ENCODE assay signal across 8 mouse cellular contexts in genomic region chr17:33824084-33824996, GRCm38 (mm10). TPM values are rescaled to one million over a fixed set of nuclear protein-coding genes. Genes with fewer than 3 reads are reported as not detected.
DNase-seq lines count a peak whose midpoint lies in the region; ATAC-seq and TF ChIP-seq lines count a peak whose summit lies in the region.

Gene Rps28, minus strand, starts transcription at chr17:33824562.
Gene Ndufa7, plus strand, starts transcription at chr17:33824572.

- in situ Hi-C loops in ES-E14 (cut with MboI; ENCODE audit: low sequenced_read_pairs in 2 of 2, unreplicated experiment in 2 of 2), result no loop called here

- peak; percentile 95 for ATAC-seq in forebrain, embryonic 16.5 days
- ATAC-seq in lung, embryonic 14.5 days (ENCODE audit: insufficient read depth), result peak; percentile 95

- H3K4me2 ChIP-seq in forebrain, embryonic 16.5 days (ENCODE audit: low read length), result peak within 1 kb of the TSS; percentile 94
- peak within 1 kb of the TSS; percentile 88 for H3K4me2 ChIP-seq in lung, embryonic 14.5 days

- H3K4me3 ChIP-seq in ES-E14 (ENCODE audit: insufficient read depth in 1 of 2, low read depth in 1 of 2, low read length in 2 of 2, poor library complexity in 1 of 2, severe bottlenecking in 1 of 2), result peak within 1 kb of the TSS; percentile 84 to 98
- peak within 1 kb of the TSS; percentile 85 for H3K4me3 ChIP-seq in forebrain, embryonic 16.5 days (replicated peaks; ENCODE audit: low read length)
- peak within 1 kb of the TSS; percentile 63 for H3K4me3 ChIP-seq in layer of hippocampus, adult 2 months
- H3K4me3 ChIP-seq in lung, embryonic 14.5 days (ENCODE audit: low read depth, low read length), result peak within 1 kb of the TSS; percentile 74
- peak within 1 kb of the TSS; percentile 72 for H3K4me3 ChIP-seq in olfactory bulb, adult 2 months (ENCODE audit: insufficient read depth, low read depth, low read length)
- H3K4me3 ChIP-seq in thymus, adult 2 months (ENCODE audit: control insufficient read depth, insufficient read depth, low read length), result peak within 1 kb of the TSS; percentile 95

- DNase-seq in ES-E14 (ENCODE audit: low read depth, low spot score), result peak; percentile 91
- DNase-seq in cerebellum, adult 11-12 months, result peak; percentile 96
- DNase-seq in heart, postnatal 36 days, result peak; percentile 99
- peak; percentile 97 to 99 for DNase-seq in layer of hippocampus, adult 2 months (ENCODE audit: low spot score in 2 of 2)
- DNase-seq in lung, embryonic 14.5 days, result peak; percentile 99
- peak; percentile 97 for DNase-seq in thymus, adult 2 months

- WGBS in forebrain, embryonic 16.5 days, result under 1% methylated on average over 51 of the region's 51 CpGs
- WGBS in lung, embryonic 14.5 days, result under 1% methylated on average over 51 of the region's 51 CpGs
- WGBS in olfactory bulb, adult 2 months, result under 1% methylated on average over 51 of the region's 51 CpGs
- under 1% methylated on average over 51 of the region's 51 CpGs for WGBS in thymus, adult 2 months

- intact Hi-C loops in heart, postnatal 36 days (cut with DNase I), result loop anchor here (2.0 kb wide), 1 partner anchor 14 kb away; the partner anchor contains the start of gene Kank3

- H3K27ac ChIP-seq in ES-E14 (ENCODE audit: insufficient read depth, low read depth, low read length, poor library complexity, severe bottlenecking), result peak within 1 kb of the TSS; percentile 92
- peak within 1 kb of the TSS; percentile 77 for H3K27ac ChIP-seq in forebrain, embryonic 16.5 days (ENCODE audit: low read length)
- H3K27ac ChIP-seq in layer of hippocampus, adult 2 months, result peak within 1 kb of the TSS; percentile 95
- H3K27ac ChIP-seq in lung, embryonic 14.5 days (ENCODE audit: low read depth), result peak within 1 kb of the TSS; percentile 88
- peak within 1 kb of the TSS; percentile 75 for H3K27ac ChIP-seq in olfactory bulb, adult 2 months (ENCODE audit: insufficient read depth, low read depth, low read length)
- H3K27ac ChIP-seq in thymus, adult 2 months (ENCODE audit: control insufficient read depth, insufficient read depth, low read length), result peak within 1 kb of the TSS; percentile 39; the same call in 1 of the 2 replicates

- peaks cover 10 to 14% of the 10 kb centered on the region in 2 experiments for H3K4me1 ChIP-seq in ES-E14 (ENCODE audit: control insufficient read depth in 2 of 2, insufficient read depth in 2 of 2, low read length in 2 of 2, poor library complexity in 1 of 2)
- peaks cover 26% of the 10 kb centered on the region for H3K4me1 ChIP-seq in forebrain, embryonic 16.5 days (replicated peaks; ENCODE audit: control insufficient read depth, insufficient read depth, low read length)
- H3K4me1 ChIP-seq in lung, embryonic 14.5 days (ENCODE audit: insufficient read depth), result no peaks in the 10 kb centered on the region
- H3K4me1 ChIP-seq in olfactory bulb, adult 2 months (ENCODE audit: control insufficient read depth, insufficient read depth, low read length), result peaks cover 9% of the 10 kb centered on the region; the same call in 1 of the 2 replicates
- peaks cover 12% of the 10 kb centered on the region for H3K4me1 ChIP-seq in thymus, adult 2 months (replicated peaks; ENCODE audit: control insufficient read depth, insufficient read depth, low read length)

- peaks cover 54% of the 10 kb centered on the region for H3K36me3 ChIP-seq in ES-E14 (ENCODE audit: control insufficient read depth, insufficient read depth, low read length, poor library complexity, severe bottlenecking)
- H3K36me3 ChIP-seq in forebrain, embryonic 16.5 days (ENCODE audit: control insufficient read depth, insufficient read depth), result peaks cover 19% of the 10 kb centered on the region
- peaks cover 55% of the 10 kb centered on the region for H3K36me3 ChIP-seq in lung, embryonic 14.5 days (ENCODE audit: insufficient read depth)
- peaks cover 12% of the 10 kb centered on the region for H3K36me3 ChIP-seq in thymus, adult 2 months (ENCODE audit: control insufficient read depth, insufficient read depth, low read length)

- TF ChIP-seq CTCF in layer of hippocampus, adult 2 months (conservative IDR thresholded peaks at IDR 0.05), result no peak
- no peak for TF ChIP-seq CTCF in lung, embryonic 14.5 days (IDR thresholded peaks at IDR 0.05; ENCODE audit: low read depth)
- TF ChIP-seq CTCF in olfactory bulb, adult 2 months (IDR thresholded peaks at IDR 0.05; ENCODE audit: insufficient read depth, low read depth, low read length), result no peak
- no peak; the same call in 1 of the 2 replicates for TF ChIP-seq CTCF in thymus, adult 2 months (IDR thresholded peaks at IDR 0.05; ENCODE audit: borderline replicate concordance, control insufficient read depth, extremely low read depth, insufficient read depth, low read length, poor library complexity)

- peak within 1 kb of the TSS; percentile 100 for H3K9ac ChIP-seq in ES-E14 (ENCODE audit: insufficient read depth, low read depth, low read length, poor library complexity, severe bottlenecking)
- H3K9ac ChIP-seq in forebrain, embryonic 16.5 days (replicated peaks; ENCODE audit: low read depth, low read length), result peak within 1 kb of the TSS; percentile 79
- peak within 1 kb of the TSS; percentile 92 for H3K9ac ChIP-seq in lung, embryonic 14.5 days

- no peaks in the 10 kb centered on the region for H3K27me3 ChIP-seq in forebrain, embryonic 16.5 days (replicated peaks; ENCODE audit: control insufficient read depth, insufficient read depth, low read length)
- no peaks in the 10 kb centered on the region for H3K27me3 ChIP-seq in lung, embryonic 14.5 days (ENCODE audit: insufficient read depth, low read length)
- no peaks in the 10 kb centered on the region for H3K27me3 ChIP-seq in thymus, adult 2 months (ENCODE audit: control insufficient read depth, insufficient read depth, low read length)

- peak; percentile 96 for TF ChIP-seq POLR2A in olfactory bulb, adult 2 months (IDR thresholded peaks at IDR 0.05; ENCODE audit: insufficient read depth, low read depth, low read length)
- peak; percentile 85 for TF ChIP-seq POLR2A in thymus, adult 2 months (IDR thresholded peaks at IDR 0.05; ENCODE audit: control insufficient read depth, extremely low read depth, insufficient read depth, low read length, poor library complexity)

- no peaks in the 10 kb centered on the region for H3K9me3 ChIP-seq in ES-E14 (ENCODE audit: control insufficient read depth, insufficient read depth, low read depth, low read length)
- H3K9me3 ChIP-seq in forebrain, embryonic 16.5 days (ENCODE audit: control insufficient read depth, low read length), result no peaks in the 10 kb centered on the region
- H3K9me3 ChIP-seq in lung, embryonic 14.5 days (ENCODE audit: low read depth, low read length), result no peaks in the 10 kb centered on the region

TF ChIP-seq in ES-E14, 5 proteins besides CTCF, POLR2A, EP300 and RAD21:
- TF ChIP-seq ZNF384 (IDR thresholded peaks at IDR 0.05; ENCODE audit: low read depth, low read length) (no peak), ZC3H11A (IDR thresholded peaks at IDR 0.05; ENCODE audit: borderline replicate concordance, low read depth, low read length) (no peak), MAFK (IDR thresholded peaks at IDR 0.05; ENCODE audit: insufficient read depth, low read depth, low read length) (no peak), CHD2 (IDR thresholded peaks at IDR 0.05; ENCODE audit: low read depth, low read length) (peak; percentile 99), HCFC1 (IDR thresholded peaks at IDR 0.05; ENCODE audit: borderline replicate concordance, insufficient read depth, low read length) (peak; percentile 73; the same call in 1 of the 2 replicates)

RNA-seq across cellular contexts. Expression of gene Rps28, which starts in this region (rescaled TPM):
- 5,476 and 6,336 TPM in 2 replicates for total RNA-seq in ES-E14 (2012; rRNA removed)
- polyA plus RNA-seq in forebrain, embryonic 16.5 days (2015; fragmentation: Nextera tagmentation; extraction: Ambion mirVana), result 480 and 560 TPM in 2 replicates
- 100 to 1,000 TPM; 764 to 784 TPM for total RNA-seq in heart, postnatal 36 days (2021)
- 100 to 1,000 TPM; 723 to 770 TPM for total RNA-seq in layer of hippocampus, adult 2 months (2021)
- polyA plus RNA-seq in lung, embryonic 14.5 days (2014; fragmentation: Nextera tagmentation; extraction: Ambion mirVana), result 1,180 and 1,276 TPM in 2 replicates
- polyA plus RNA-seq in olfactory bulb, adult 2 months (2012; ENCODE audit: insufficient read depth, insufficient read length, low replicate concordance, missing spikeins), result not detected in 2 replicates
- polyA plus RNA-seq in thymus, adult 2 months (2012; rRNA removed), result 678 and 707 TPM in 2 replicates

RNA-seq across cellular contexts. Expression of gene Ndufa7, which starts in this region (rescaled TPM):
- total RNA-seq in ES-E14 (2012; rRNA removed), result 639 and 871 TPM in 2 replicates
- polyA plus RNA-seq in forebrain, embryonic 16.5 days (2015; fragmentation: Nextera tagmentation; extraction: Ambion mirVana), result 386 and 402 TPM in 2 replicates
- 100 to 1,000 TPM; 648 to 672 TPM for total RNA-seq in heart, postnatal 36 days (2021)
- total RNA-seq in layer of hippocampus, adult 2 months (2021), result 100 to 1,000 TPM; 207 to 208 TPM
- polyA plus RNA-seq in lung, embryonic 14.5 days (2014; fragmentation: Nextera tagmentation; extraction: Ambion mirVana), result 470 and 474 TPM in 2 replicates
- 751 TPM in 1 of 2 replicates, not detected in the other for polyA plus RNA-seq in olfactory bulb, adult 2 months (2012; ENCODE audit: insufficient read depth, insufficient read length, low replicate concordance, missing spikeins)
- polyA plus RNA-seq in thymus, adult 2 months (2012; rRNA removed), result 305 and 382 TPM in 2 replicates

Comparison
In these comparisons a context has a peak if more than half of its experiments do, and no peak if none do; other contexts are left out.
1. Peak in every context shown above with its lines: DNase-seq, ATAC-seq, H3K4me3 ChIP-seq and H3K27ac ChIP-seq.
2. H3K27ac ChIP-seq: peak in every context shown above with its lines; median percentile 95 in layer of hippocampus, adult 2 months; 92 in ES-E14; 88 in lung, embryonic 14.5 days; 77 in forebrain, embryonic 16.5 days; 75 in olfactory bulb, adult 2 months; 39 in thymus, adult 2 months.